Mouse (Mus musculus) embryonic facial prominence, embryonic 11.5 days (tissue): ENCODE results near the gene Ccdc60. TPM values are rescaled to one million over a fixed set of nuclear protein-coding genes. Genes with fewer than 3 reads are reported as not detected.
"Not testable (repeated sequence)": the region's sequence is repeated elsewhere in the genome, so short reads cannot be mapped to it uniquely, and the experiment has no call there.

Source experiments
- ATAC-seq: fragments of 200-750 bp; cut with Nextera tagmentation; replicated peaks from 2 replicates; pipeline ENCODE4 v1.8.0; 2017; ENCODE audit warnings: low read depth; ENCODE audit not compliant: insufficient number of reproducible peaks, low FRiP score, low TSS enrichment
- DNase-seq: peaks from one replicate; pipeline ENCODE4 v3.0.0-alpha.2; 2015; ENCODE audit warnings: low spot score
- H3K27ac ChIP-seq: fragments of 300-500 bp; sonication (generic); replicated peaks from 2 replicates; pipeline ENCODE4 v1.5.1; 2014; ENCODE audit warnings: mild to moderate bottlenecking, low read depth, low read length, control low read depth
- H3K27me3 ChIP-seq: fragments of 300-500 bp; sonication (generic); 2 replicates; pipeline ENCODE4 v1.6.1; 2014; ENCODE audit warnings: mild to moderate bottlenecking, low read length, moderate library complexity, mixed read lengths; ENCODE audit not compliant: control insufficient read depth, insufficient read depth
- H3K36me3 ChIP-seq: fragments of 300-500 bp; sonication (generic); replicated peaks from 2 replicates; pipeline ENCODE4 v1.6.1; 2014; ENCODE audit warnings: low read depth, mild to moderate bottlenecking, low read length, moderate library complexity, mixed read lengths; ENCODE audit not compliant: control insufficient read depth, insufficient read depth
- H3K4me1 ChIP-seq: fragments of 300-500 bp; sonication (generic); 2 replicates; pipeline ENCODE4 v1.6.1; 2014; ENCODE audit warnings: low read length, mixed read lengths; ENCODE audit not compliant: control insufficient read depth, insufficient read depth
- H3K4me2 ChIP-seq: fragments of 300-500 bp; sonication (generic); 2 replicates; pipeline ENCODE4 v1.6.1; 2014; ENCODE audit warnings: low read depth, mild to moderate bottlenecking, control low read depth, low read length, moderate library complexity
- H3K4me3 ChIP-seq: fragments of 300-500 bp; sonication (generic); 2 replicates; pipeline ENCODE4 v1.5.1; 2014; ENCODE audit warnings: low read depth, low read length, control low read depth
- H3K9ac ChIP-seq: fragments of 300-500 bp; sonication (generic); replicated peaks from 2 replicates; pipeline ENCODE4 v1.6.1; 2014; ENCODE audit warnings: mild to moderate bottlenecking, control low read depth, low read length
- H3K9me3 ChIP-seq: fragments of 300-500 bp; sonication (generic); replicated peaks from 2 replicates; pipeline ENCODE4 v1.6.1; 2016; ENCODE audit warnings: mild to moderate bottlenecking, low read length, inconsistent platforms, mixed read lengths; ENCODE audit not compliant: control insufficient read depth
- WGBS: fragments of 180-500 bp; shearing (Covaris S2); extraction: QIAGEN DNeasy Blood & Tissue Kit; methylation state at CpG from one replicate; pipeline ENCODE4 v1.1.7; 2014; 5-methylcytosine and 5-hydroxymethylcytosine counted together
- polyA plus RNA-seq: library from polyadenylated mRNA; unstranded; fragments of >200 nt; fragmentation: Nextera tagmentation; extraction: Ambion mirVana; gene quantifications from 2 replicates; pipeline ENCODE4 v1.2.1, GENCODE M21; 2014

Gene Ccdc60
- polyA plus RNA-seq, 1 experiment from 2014 or later, result 1.8 TPM

GRCm38 (mm10) chr5:116309383-116309801 is 20.6 kb upstream of the Ccdc60 start:
- H3K9me3 ChIP-seq, result no peaks in the 10 kb centered on the region
- no peak for DNase-seq
- H3K4me3 ChIP-seq, result no peak overlapping the region
- no peak overlapping the region for H3K27ac ChIP-seq
- H3K27me3 ChIP-seq, result no peaks in the 10 kb centered on the region
- H3K36me3 ChIP-seq, result no peaks in the 10 kb centered on the region
- peak; percentile 42; the same call in 1 of the 2 replicates for ATAC-seq
- H3K4me1 ChIP-seq, result no peaks in the 10 kb centered on the region
- no peak overlapping the region for H3K9ac ChIP-seq
- WGBS, result 45% methylated on average over 6 of the region's 6 CpGs
- no peak overlapping the region for H3K4me2 ChIP-seq

- H3K27me3 ChIP-seq, result no peaks in the 10 kb centered on the region
- ATAC-seq, result no peak
- no peak for DNase-seq
- no peaks in the 10 kb centered on the region for H3K36me3 ChIP-seq
- no peak overlapping the region for H3K4me2 ChIP-seq
- H3K9me3 ChIP-seq, result no peaks in the 10 kb centered on the region
- H3K27ac ChIP-seq, result no peak overlapping the region
- H3K4me1 ChIP-seq, result no peaks in the 10 kb centered on the region
- WGBS, result 64% methylated on average over 4 of the region's 4 CpGs
- H3K4me3 ChIP-seq, result no peak overlapping the region
- no peak overlapping the region for H3K9ac ChIP-seq
Observed at GRCm38 (mm10) chr5:116305557-116305956, 16.8 kb upstream of the Ccdc60 start.

- not testable (repeated sequence) for ATAC-seq, H3K9ac ChIP-seq, H3K36me3 ChIP-seq, H3K4me2 ChIP-seq, H3K27me3 ChIP-seq, H3K4me1 ChIP-seq, H3K27ac ChIP-seq, H3K4me3 ChIP-seq, DNase-seq, H3K9me3 ChIP-seq
Observed at GRCm38 (mm10) chr5:116305146-116305545, 16.4 kb upstream of the Ccdc60 start.

GRCm38 (mm10) chr5:116300984-116301383 is 12.2 kb upstream of the Ccdc60 start:
- ATAC-seq, result no peak
- no peaks in the 10 kb centered on the region for H3K36me3 ChIP-seq
- 78% methylated on average over 9 of the region's 9 CpGs for WGBS
- no peak overlapping the region for H3K9ac ChIP-seq
- no peak overlapping the region for H3K4me2 ChIP-seq
- H3K9me3 ChIP-seq, result no peaks in the 10 kb centered on the region
- H3K4me3 ChIP-seq, result no peak overlapping the region
- H3K4me1 ChIP-seq, result no peaks in the 10 kb centered on the region; the same call in 1 of the 2 replicates
- no peaks in the 10 kb centered on the region for H3K27me3 ChIP-seq
- no peak overlapping the region for H3K27ac ChIP-seq
- DNase-seq, result no peak

- WGBS, result 72% methylated on average over 5 of the region's 5 CpGs
- Histone ChIP-seq H3K4me3 (no peak overlapping the region), H3K27ac (no peak overlapping the region), H3K4me2 (no peak overlapping the region), H3K9me3 (no peaks in the 10 kb centered on the region), H3K27me3 (no peaks in the 10 kb centered on the region), H3K9ac (no peak overlapping the region), H3K36me3 (no peaks in the 10 kb centered on the region), H3K4me1 (no peaks in the 10 kb centered on the region)
- ATAC-seq, result no peak
- DNase-seq, result no peak
Observed at GRCm38 (mm10) chr5:116293501-116293900, 4.7 kb upstream of the Ccdc60 start.

- no peak overlapping the region for H3K4me2 ChIP-seq
- H3K4me3 ChIP-seq, result no peak overlapping the region
- no peaks in the 10 kb centered on the region for H3K27me3 ChIP-seq
- DNase-seq (no peak), ATAC-seq (no peak)
- no peaks in the 10 kb centered on the region for H3K9me3 ChIP-seq
- H3K36me3 ChIP-seq, result no peaks in the 10 kb centered on the region
- H3K27ac ChIP-seq, result no peak overlapping the region
- H3K9ac ChIP-seq, result no peak overlapping the region
- peaks cover 1% of the 10 kb centered on the region; the same call in 1 of the 2 replicates for H3K4me1 ChIP-seq
- 80% methylated on average over 5 of the region's 5 CpGs for WGBS
Observed at GRCm38 (mm10) chr5:116290584-116290983, 1.8 kb upstream of the Ccdc60 start.

GRCm38 (mm10) chr5:116289897-116290296 is 1.1 kb upstream of the Ccdc60 start:
- WGBS, result 4% methylated on average over 9 of the region's 9 CpGs

GRCm38 (mm10) chr5:116288183-116288582 is 602 bp downstream of the Ccdc60 start:
- Histone ChIP-seq H3K36me3 (no peaks in the 10 kb centered on the region), H3K27me3 (no peaks in the 10 kb centered on the region), H3K9me3 (no peaks in the 10 kb centered on the region), H3K4me2 (no peak overlapping the region; the same call in 1 of the 2 replicates), H3K4me1 (peaks cover 3% of the 10 kb centered on the region; the same call in 1 of the 2 replicates), H3K27ac (no peak overlapping the region), H3K9ac (no peak overlapping the region), H3K4me3 (no peak overlapping the region)
- ATAC-seq (no peak), DNase-seq (no peak)
- WGBS, result 41% methylated on average over 10 of the region's 10 CpGs

More at GRCm38 (mm10) chr5:116289897-116290296, 1.1 kb upstream of the Ccdc60 start:
- H3K4me3 ChIP-seq, result no peak overlapping the region
- H3K9ac ChIP-seq, result no peak overlapping the region
- H3K36me3 ChIP-seq, result no peaks in the 10 kb centered on the region
- no peak overlapping the region for H3K27ac ChIP-seq
- H3K4me2 ChIP-seq, result peak overlapping the region; percentile 14; the same call in 1 of the 2 replicates
- no peak for ATAC-seq
- H3K27me3 ChIP-seq, result no peaks in the 10 kb centered on the region
- DNase-seq, result no peak
- H3K9me3 ChIP-seq, result no peaks in the 10 kb centered on the region
- peaks cover 3% of the 10 kb centered on the region; the same call in 1 of the 2 replicates for H3K4me1 ChIP-seq
